Mouse (Mus musculus) neural tube, embryonic 14.5 days (tissue): ENCODE results near the gene Cisd2. TPM values are rescaled to one million over a fixed set of nuclear protein-coding genes. Genes with fewer than 3 reads are reported as not detected.

Experiments
- ATAC-seq: fragments of 200-750 bp; cut with Nextera tagmentation; 2 replicates; pipeline ENCODE4 v1.8.0; 2017; ENCODE audit warnings: low read depth, mild to moderate bottlenecking, moderate TSS enrichment, moderate library complexity
- H3K27ac ChIP-seq: fragments of 300-500 bp; sonication (generic); 2 replicates; pipeline ENCODE4 v1.5.1; 2014; ENCODE audit warnings: low read depth, mild to moderate bottlenecking, control low read depth, low read length, moderate library complexity, mixed read lengths
- H3K27me3 ChIP-seq: fragments of 300-500 bp; sonication (generic); 2 replicates; pipeline ENCODE4 v1.6.1; 2014; ENCODE audit warnings: low read length; ENCODE audit not compliant: control insufficient read depth, insufficient read depth
- H3K36me3 ChIP-seq: fragments of 300-500 bp; sonication (generic); 2 replicates; pipeline ENCODE4 v1.6.1; 2014; ENCODE audit warnings: low read length, mixed read lengths; ENCODE audit not compliant: control insufficient read depth, insufficient read depth
- H3K4me1 ChIP-seq: fragments of 300-500 bp; sonication (generic); 2 replicates; pipeline ENCODE4 v1.6.1; 2014; ENCODE audit warnings: low read length; ENCODE audit not compliant: control insufficient read depth, insufficient read depth
- H3K4me2 ChIP-seq: fragments of 300-500 bp; sonication (generic); 2 replicates; pipeline ENCODE4 v1.6.1; 2014; ENCODE audit warnings: mild to moderate bottlenecking, low read depth, low read length, control low read depth
- H3K4me3 ChIP-seq: fragments of 300-500 bp; sonication (generic); 2 replicates; pipeline ENCODE4 v1.5.1; 2014; ENCODE audit warnings: low read depth, low read length, control low read depth, mixed read lengths
- H3K9ac ChIP-seq: fragments of 300-500 bp; sonication (generic); replicated peaks from 2 replicates; pipeline ENCODE4 v1.6.1; 2014; ENCODE audit warnings: low read depth, mild to moderate bottlenecking, control low read depth, low read length, mixed read lengths
- H3K9me3 ChIP-seq: fragments of 300-500 bp; sonication (generic); 2 replicates; pipeline ENCODE4 v1.6.1; 2016; ENCODE audit warnings: low read length; ENCODE audit not compliant: control insufficient read depth
- WGBS: fragments of 180-500 bp; shearing (Covaris S2); extraction: QIAGEN DNeasy Blood & Tissue Kit; methylation state at CpG from one replicate; pipeline ENCODE4 v1.1.7; 2014; 5-methylcytosine and 5-hydroxymethylcytosine counted together
- polyA plus RNA-seq: library from polyadenylated mRNA; unstranded; fragments of >200 nt; fragmentation: Nextera tagmentation; extraction: Ambion mirVana; gene quantifications from 2 replicates; pipeline ENCODE4 v1.2.1, GENCODE M21; 2014

Gene Cisd2
- polyA plus RNA-seq, 1 experiment from 2014 or later, result 71.8 TPM

DNA sequence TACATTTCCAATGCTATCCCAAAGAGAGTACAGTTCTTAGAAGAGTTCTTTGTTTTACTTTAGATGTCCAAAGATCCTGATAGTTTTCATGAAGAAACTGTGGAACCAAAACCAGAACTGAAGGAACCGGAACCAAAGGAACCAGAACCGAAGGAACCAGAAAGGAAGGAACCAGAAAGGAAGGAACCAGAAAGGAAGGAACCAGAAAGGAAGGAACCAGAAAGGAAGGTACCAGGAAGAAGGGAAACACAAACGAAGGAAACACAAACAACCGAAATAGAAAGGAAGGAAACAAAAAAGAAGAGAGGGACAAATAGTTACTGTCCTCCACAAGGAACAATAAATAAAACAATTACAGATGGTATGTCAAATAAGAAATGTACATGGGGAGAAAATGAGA, 66.3 kb downstream of the Cisd2 start:
- WGBS, result 90% methylated on average over 4 of the region's 4 CpGs

More for the DNA sequence above, 66.3 kb downstream of the Cisd2 start:
- no peak for ATAC-seq
- no peaks in the 10 kb centered on the region for H3K4me1 ChIP-seq
- H3K9ac ChIP-seq, result no peak overlapping the region
- no peaks in the 10 kb centered on the region for H3K36me3 ChIP-seq
- H3K27me3 ChIP-seq, result no peaks in the 10 kb centered on the region
- no peak overlapping the region for H3K4me3 ChIP-seq
- H3K4me2 ChIP-seq, result no peak overlapping the region
- no peak overlapping the region for H3K27ac ChIP-seq
- no peaks in the 10 kb centered on the region for H3K9me3 ChIP-seq

Other genes with a start within 250 kb of the Cisd2 start
- gene Cenpe, start 211.4 kb downstream of the Cisd2 start, polyA plus RNA-seq, result 2.8 and 4.0 TPM in 2 replicates
- gene Bdh2, start 142.7 kb downstream of the Cisd2 start, polyA plus RNA-seq, result 2.2 and 4.5 TPM in 2 replicates
- gene Slc9b2, start 116.2 kb downstream of the Cisd2 start, polyA plus RNA-seq, result 3.0 and 3.8 TPM in 2 replicates
- gene Slc9b1, start 75.9 kb downstream of the Cisd2 start, polyA plus RNA-seq, result 0.17 TPM in 1 of 2 replicates, not detected in the other
- 379 and 446 TPM in 2 replicates for gene Ube2d3, start 14.2 kb upstream of the Cisd2 start, polyA plus RNA-seq
- 6.5 and 7.9 TPM in 2 replicates for gene Manba, start 61.7 kb upstream of the Cisd2 start, polyA plus RNA-seq